Mouse (Mus musculus) myocyte (in vitro differentiated cells): ENCODE data around the gene Rab23.

Experiments used
- E2F4 ChIP-seq: IDR thresholded peaks from one replicate; pipeline ENCODE4 v1.6.1; 2011; ENCODE audit warnings: mild to moderate bottlenecking, control low read depth, moderate library complexity; ENCODE audit not compliant: insufficient read depth
- MYOG ChIP-seq, 3 experiments: IDR thresholded peaks; one replicate each; pipeline ENCODE4 v1.6.1; 2011; ENCODE audit warnings: control low read depth in 2 of 3, low read depth in 2 of 3, mild to moderate bottlenecking in 2 of 3; ENCODE audit not compliant: insufficient read length in 2 of 3, control insufficient read depth in 1 of 3, insufficient read depth in 1 of 3
- POLR2A ChIP-seq: IDR thresholded peaks from one replicate; pipeline ENCODE4 v1.6.1; 2011; ENCODE audit warnings: low read depth, mild to moderate bottlenecking, control low read depth, moderate library complexity; ENCODE audit not compliant: insufficient read length
- POLR2AphosphoS2 ChIP-seq: IDR thresholded peaks from one replicate; pipeline ENCODE4 v1.6.1; 2011; ENCODE audit warnings: low read depth, control low read depth; ENCODE audit not compliant: insufficient read length
- REST ChIP-seq: IDR thresholded peaks from one replicate; pipeline ENCODE4 v1.6.1; 2011; ENCODE audit warnings: mild to moderate bottlenecking, control low read depth, moderate library complexity; ENCODE audit not compliant: insufficient read depth, insufficient read length
- SRF ChIP-seq: IDR thresholded peaks from one replicate; pipeline ENCODE4 v1.6.1; 2011; ENCODE audit warnings: low read depth; ENCODE audit not compliant: control insufficient read depth, insufficient read length
- TCF12 ChIP-seq: IDR thresholded peaks from one replicate; pipeline ENCODE4 v1.6.1; 2011; ENCODE audit warnings: mild to moderate bottlenecking, control low read depth; ENCODE audit not compliant: poor library complexity, insufficient read depth, severe bottlenecking
- TCF3 ChIP-seq: IDR thresholded peaks from one replicate; pipeline ENCODE4 v1.6.1; 2011; ENCODE audit warnings: low read depth, control low read depth; ENCODE audit not compliant: insufficient read length

DNA sequence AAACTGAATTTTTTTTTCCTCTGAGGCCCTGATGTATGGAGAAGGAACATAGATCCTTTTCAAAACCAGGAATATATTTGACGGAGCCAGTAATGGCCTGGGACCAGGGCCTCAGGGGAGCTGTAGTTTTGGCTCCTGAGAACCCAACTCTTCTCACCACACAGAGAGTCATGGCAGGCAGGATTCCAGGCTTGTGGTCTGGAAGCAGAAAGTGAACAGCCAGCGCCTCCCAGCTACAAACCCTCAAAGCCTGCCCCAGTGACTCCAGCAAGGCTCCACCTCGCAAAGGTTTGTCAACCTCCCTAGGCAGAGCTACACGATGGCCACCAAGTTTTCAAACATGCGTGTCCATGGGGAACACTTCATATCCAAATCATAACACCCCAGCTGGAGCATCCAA is 7.7 kb upstream of the Rab23 start:
- TF ChIP-seq TCF12 (no peak), POLR2AphosphoS2 (no peak), TCF3 (no peak), POLR2A (no peak), E2F4 (no peak), SRF (no peak), MYOG (IDR thresholded peaks at IDR 0.05; ENCODE audit: control insufficient read depth in 1 of 3, insufficient read depth in 1 of 3, insufficient read length in 2 of 3, low read depth in 2 of 3) (no peak), REST (no peak)
